Mouse (Mus musculus) monocyte, adult 5-6 weeks (primary cell): ENCODE measurements around the gene Cnih2. TPM values are rescaled to one million over a fixed set of nuclear protein-coding genes. Genes with fewer than 3 reads are reported as not detected.

Experiments used
- ATAC-seq: fragments of 153-309, 156-312 bp; replicated peaks from 2 replicates; pipeline ENCODE4 v1.8.0; 2017; ENCODE audit warnings: mild to moderate bottlenecking; ENCODE audit not compliant: low TSS enrichment, insufficient number of reproducible peaks, severe bottlenecking, poor library complexity, low FRiP score
- total RNA-seq: library from RNA; stranded (forward); fragments of 200-1000, 200-491, 200-594 nt; gene quantifications from 3 replicates; pipeline ENCODE4 v1.2.3, GENCODE M21; 2017

The Cnih2 gene
- total RNA-seq, 1 experiment from 2014 or later: not detected

- no peak for ATAC-seq
These were observed 46.0 kb downstream of the Cnih2 start for GRCm38 (mm10) chr19:5052166-5052822.

- ATAC-seq: no peak
These were observed 46.8 kb downstream of the Cnih2 start for GRCm38 (mm10) chr19:5051515-5051914.

GRCm38 (mm10) chr19:5051031-5051430, 47.3 kb downstream of the Cnih2 start:
- ATAC-seq: no peak

- ATAC-seq: 0 out of 2 replicates have a peak, but pooled peaks have one; percentile 6
These were observed 48.0 kb downstream of the Cnih2 start, which contains the start of gene Rin1 for GRCm38 (mm10) chr19:5050047-5050905. TSS of gene Rin1 (plus strand) at chr19:5050481.

- no peak for ATAC-seq
These were observed 49.0 kb downstream of the Cnih2 start for GRCm38 (mm10) chr19:5049325-5049724.

- no peak for ATAC-seq
These were observed 49.9 kb downstream of the Cnih2 start for GRCm38 (mm10) chr19:5048138-5049056.

- no peak for ATAC-seq
These were observed 52.8 kb downstream of the Cnih2 start for GRCm38 (mm10) chr19:5045531-5045930.

Other genes with a start within 250 kb of the Cnih2 start
- gene Ctsf, start 243.4 kb downstream of the Cnih2 start, total RNA-seq: 0.39 TPM in 1 of 3 replicates, not detected in the others
- gene Actn3, start 220.6 kb downstream of the Cnih2 start, total RNA-seq: 0.10 to 1.7 TPM in 2 of 3 replicates, not detected in the other
- 5.2 to 12.4 TPM (median 10.3 TPM) in 3 replicates for gene Zdhhc24, start 219.9 kb downstream of the Cnih2 start, total RNA-seq
- 0.29 TPM in 1 of 3 replicates, not detected in the others for gene Bbs1, start 191.9 kb downstream of the Cnih2 start, total RNA-seq
- gene Dpp3, start 170.2 kb downstream of the Cnih2 start, total RNA-seq: 38.4 to 56.8 TPM (median 49.0 TPM) in 3 replicates
- gene Peli3, start 155.4 kb downstream of the Cnih2 start, total RNA-seq: not detected in 3 replicates
- gene Mrpl11, start 136.4 kb downstream of the Cnih2 start, total RNA-seq: 17.6 to 27.9 TPM (median 17.8 TPM) in 3 replicates
- gene Npas4, start 108.2 kb downstream of the Cnih2 start, total RNA-seq: not detected in 3 replicates
- gene Slc29a2, start 74.7 kb downstream of the Cnih2 start, total RNA-seq: 0.97 TPM in 1 of 3 replicates, not detected in the others
- 5.1 to 6.9 TPM in 2 of 3 replicates, not detected in the other for gene B4gat1, start 59.7 kb downstream of the Cnih2 start, total RNA-seq
- gene AC124502.3, start 59.6 kb downstream of the Cnih2 start, total RNA-seq: 4.3 TPM in 1 of 3 replicates, not detected in the others
- gene Brms1, start 57.2 kb downstream of the Cnih2 start, total RNA-seq: 16.6 to 60.3 TPM (median 46.3 TPM) in 3 replicates
- gene Rin1, start 48.0 kb downstream of the Cnih2 start, total RNA-seq: 0.19 to 0.68 TPM (median 0.21 TPM) in 3 replicates
- not detected in 3 replicates for gene Cd248, start 30.4 kb downstream of the Cnih2 start, total RNA-seq
- 0.67 to 7.8 TPM (median 3.3 TPM) in 3 replicates for gene Tmem151a, start 13.0 kb downstream of the Cnih2 start, total RNA-seq
- 10.4 to 13.3 TPM (median 10.5 TPM) in 3 replicates for gene Yif1a, start 10.0 kb downstream of the Cnih2 start, total RNA-seq
- gene Rab1b, start 8.6 kb upstream of the Cnih2 start, total RNA-seq: 87.3 to 123 TPM (median 101 TPM) in 3 replicates
- 9.2 to 25.6 TPM (median 17.2 TPM) in 3 replicates for gene Klc2, start 20.0 kb upstream of the Cnih2 start, total RNA-seq
- gene Pacs1, start 174.6 kb upstream of the Cnih2 start, total RNA-seq: 11.1 to 32.0 TPM (median 19.2 TPM) in 3 replicates
- 229 to 250 TPM (median 247 TPM) in 3 replicates for gene Sf3b2, start 196.9 kb upstream of the Cnih2 start, total RNA-seq
- gene Gal3st3, start 199.8 kb upstream of the Cnih2 start, total RNA-seq: not detected in 3 replicates
- not detected in 3 replicates for gene Catsper1, start 237.2 kb upstream of the Cnih2 start, total RNA-seq